Mouse (Mus musculus) thymus, adult 18-20 months (tissue): ENCODE measurements around the gene Grin1.

Experiments used
- DNase-seq, 2 experiments: peaks; one replicate each; pipeline ENCODE4 v3.0.0; 2022; ENCODE audit warnings: mixed read lengths in 2 of 2

Gene Grin1

DNA sequence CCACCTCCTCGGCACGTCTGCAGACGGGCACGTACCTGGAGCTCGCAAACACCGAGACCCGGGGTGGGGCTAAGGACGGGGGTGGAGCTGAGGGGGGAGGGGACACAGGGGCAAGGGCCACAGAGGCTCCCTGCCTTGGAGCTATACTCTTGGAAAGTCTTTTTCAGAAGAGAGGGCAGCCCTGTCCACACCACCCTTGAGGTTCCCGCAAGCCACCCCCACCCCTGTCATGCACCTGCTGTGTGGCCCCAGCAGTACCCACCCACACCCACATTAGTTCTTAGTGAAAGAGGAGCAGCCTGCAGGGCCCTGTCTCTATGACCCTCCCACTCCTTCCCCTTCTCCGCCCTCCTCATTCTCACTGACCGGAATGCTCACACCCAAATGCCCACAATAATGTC lies 7.5 kb downstream of the Grin1 start:
- DNase-seq = no peak

DNA sequence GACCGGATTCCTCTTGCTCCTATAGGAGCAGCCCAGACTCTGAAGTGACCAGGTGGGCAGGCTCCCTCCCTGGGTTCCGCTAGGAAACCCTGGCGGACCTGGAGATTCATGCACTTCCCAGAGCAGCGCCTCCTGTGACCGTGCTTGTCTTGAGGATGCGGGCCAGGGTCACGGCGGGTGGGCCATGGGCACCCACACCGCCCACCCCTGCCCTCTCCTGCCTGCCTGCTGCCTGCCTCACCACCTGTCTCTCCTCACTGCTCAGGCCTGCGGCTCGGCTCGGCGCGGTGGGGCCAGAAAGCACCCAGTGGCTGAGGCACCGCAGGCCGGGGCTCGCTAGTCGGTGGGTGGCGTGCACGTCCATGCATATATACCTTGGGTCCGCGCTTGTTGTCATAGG lies 8.0 kb downstream of the Grin1 start:
- no peak for DNase-seq

DNA sequence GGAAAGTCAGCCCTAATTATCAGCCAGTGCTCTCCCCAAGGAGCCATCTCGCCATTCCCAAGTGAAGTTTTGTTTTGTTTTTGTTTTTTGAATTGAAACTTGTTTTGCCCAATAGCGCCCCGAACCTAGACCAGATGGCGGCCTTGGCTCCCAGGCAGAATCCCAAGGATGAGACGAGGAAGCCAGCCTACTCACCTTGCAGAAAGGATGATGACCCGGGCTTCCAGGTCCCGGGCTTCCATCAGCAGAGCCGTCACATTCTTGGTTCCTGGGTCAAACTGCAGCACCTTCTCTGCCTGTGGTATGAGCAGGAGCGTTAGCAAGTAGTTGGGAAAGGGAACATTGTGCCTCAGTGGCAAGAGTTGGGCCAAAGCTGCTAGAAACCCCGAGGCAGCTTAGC lies 8.8 kb downstream of the Grin1 start:
- no peak for DNase-seq

DNA sequence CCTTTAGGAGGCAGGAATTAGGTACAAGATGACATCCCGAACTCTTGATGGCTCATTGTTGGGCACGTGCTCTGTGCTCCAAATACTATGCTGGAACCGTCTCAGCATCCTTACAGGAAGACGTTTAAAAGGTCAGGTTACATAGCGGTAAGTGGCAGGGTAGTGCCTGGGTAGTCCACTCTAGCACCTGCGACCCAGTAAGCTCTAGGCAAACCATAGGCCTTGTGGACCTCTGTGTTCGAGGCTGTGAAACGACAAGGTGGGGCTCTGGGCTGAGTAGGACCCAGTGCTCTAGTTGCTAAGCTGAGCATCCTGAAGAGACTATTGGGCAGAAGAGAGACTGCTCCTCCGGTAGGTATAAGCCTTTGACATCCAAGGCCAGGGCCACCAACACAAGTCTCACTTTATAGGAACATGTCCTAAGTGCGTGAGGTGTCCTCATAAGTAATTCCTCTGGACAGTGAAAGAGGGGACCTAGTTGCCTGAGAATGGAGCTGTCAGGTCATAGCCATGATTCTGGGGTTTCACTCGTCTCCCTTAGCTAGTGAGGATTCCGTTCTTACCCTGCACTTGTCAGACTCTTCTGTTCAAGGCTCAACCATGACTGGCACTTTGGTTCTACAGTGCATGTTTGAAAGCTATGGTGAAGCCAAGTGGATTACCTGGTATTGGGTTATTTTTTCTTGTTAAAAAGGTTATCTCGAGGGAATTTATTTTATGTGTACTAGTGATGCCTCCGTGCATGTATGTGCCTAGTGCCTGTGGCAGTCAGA lies 13.2 kb downstream of the Grin1 start:
- DNase-seq = no peak

DNA sequence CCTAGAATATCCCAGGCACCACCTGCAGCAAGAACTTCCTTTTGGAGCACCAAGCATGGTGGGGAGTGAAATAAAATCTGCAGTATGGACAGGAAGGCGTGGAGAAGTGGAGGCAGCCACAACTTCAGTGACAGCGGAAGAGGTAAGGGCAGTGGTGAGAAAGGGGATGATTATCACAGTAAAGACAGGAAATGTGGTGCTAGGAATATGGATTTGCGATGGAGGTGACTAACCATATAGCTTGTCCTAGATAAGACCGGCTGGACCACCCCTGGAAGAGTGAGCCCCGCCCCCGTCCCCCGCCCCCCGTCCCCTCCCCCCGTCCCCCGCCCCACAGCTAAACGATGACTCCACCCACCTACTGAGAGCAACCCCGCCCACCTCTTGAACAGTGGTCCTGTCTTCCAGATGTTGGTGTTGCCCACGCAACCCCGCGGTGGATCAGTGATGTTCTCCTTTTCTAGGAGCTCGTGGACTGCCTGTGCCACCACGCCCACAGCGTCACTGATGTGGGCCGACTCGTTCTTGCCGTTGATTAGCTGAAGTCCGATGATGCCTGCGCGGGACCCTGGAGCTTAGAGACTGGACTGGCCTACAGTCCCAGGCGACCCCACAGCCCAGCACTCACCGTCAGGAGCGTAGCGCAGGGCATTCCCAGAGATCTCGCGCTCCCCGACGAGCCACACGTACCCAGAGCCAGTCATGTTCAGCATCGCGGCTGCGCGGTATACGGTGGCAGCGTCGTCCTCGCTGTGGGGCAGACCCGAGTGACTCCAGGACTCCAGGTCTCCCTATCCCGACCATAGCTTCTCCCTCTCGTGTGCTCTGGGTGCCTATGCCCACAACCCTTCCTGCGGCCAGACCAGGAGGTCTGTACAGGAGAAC lies 14.1 kb downstream of the Grin1 start:
- DNase-seq = no peak

DNA sequence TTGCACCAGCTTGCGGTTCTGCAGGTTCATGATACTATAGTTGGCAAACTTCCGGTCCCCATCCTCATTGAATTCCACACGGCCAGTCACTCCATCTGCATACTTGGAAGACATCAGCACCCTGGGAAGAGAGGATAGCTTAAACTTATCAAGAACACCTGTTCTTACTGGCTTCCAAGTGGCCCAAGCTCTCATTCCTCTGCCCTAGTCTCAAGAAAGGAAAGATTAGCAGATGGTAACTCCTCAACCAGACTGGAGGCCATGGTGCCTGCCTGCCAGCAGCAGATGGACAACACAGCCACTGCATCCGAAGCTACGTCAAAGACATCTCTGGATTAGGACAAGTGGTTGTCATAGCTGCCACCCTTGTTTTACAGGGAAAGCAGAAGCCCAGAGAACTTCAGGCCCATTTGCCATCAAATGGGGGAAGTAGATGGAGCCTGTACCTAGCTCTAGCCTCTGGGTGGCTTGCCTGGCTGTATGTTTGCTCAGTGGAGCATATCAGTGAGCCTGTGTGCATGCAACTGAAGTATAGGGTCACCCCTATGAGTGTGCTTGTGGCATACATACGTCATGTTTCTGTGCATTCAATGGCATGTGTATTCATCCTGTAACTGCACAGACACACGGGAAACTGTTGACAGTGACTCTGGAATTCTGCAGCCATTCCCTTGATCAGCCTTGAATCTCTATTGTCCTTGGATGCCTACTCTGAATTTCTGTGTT lies 14.9 kb downstream of the Grin1 start:
- DNase-seq = no peak

DNA sequence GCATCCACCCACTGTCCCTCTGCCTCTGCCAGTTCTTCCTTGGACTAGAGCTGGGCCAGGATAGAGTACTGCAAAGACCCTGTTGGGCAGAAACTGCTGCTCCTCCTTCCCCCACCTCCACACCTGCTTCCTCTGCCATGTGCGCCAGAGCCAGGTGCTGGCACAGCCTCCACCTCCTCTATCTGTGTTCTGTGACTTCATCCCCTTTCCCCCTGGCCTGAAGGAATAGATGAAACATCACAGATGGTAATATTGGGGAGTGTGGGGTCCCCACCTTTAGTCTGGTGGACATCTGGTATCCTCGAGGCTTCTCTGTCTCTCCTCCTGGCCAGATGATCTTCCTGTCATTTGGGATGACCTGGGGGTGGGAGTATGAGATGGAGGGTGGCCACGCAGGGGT lies 15.5 kb downstream of the Grin1 start:
- DNase-seq = no peak

DNA sequence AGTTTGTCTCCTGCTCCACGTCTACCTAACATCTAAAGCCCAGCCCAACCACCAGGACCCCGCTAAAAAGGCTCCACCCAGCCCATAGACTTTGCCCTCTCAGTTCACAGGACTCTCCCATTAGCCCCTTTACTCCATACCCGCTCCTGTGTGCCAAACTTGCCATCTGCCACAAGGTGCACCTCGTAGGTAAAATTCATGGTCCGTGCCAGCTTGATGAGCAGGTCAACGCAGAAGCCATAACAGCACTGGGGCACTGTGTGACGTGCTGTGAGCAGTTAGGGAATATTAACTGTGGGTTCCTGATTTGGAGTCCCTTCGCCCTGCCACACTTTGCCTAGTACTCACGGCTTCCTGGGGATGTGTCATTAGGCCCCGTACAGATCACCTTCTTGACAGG lies 20.9 kb downstream of the Grin1 start:
- DNase-seq = no peak

DNA sequence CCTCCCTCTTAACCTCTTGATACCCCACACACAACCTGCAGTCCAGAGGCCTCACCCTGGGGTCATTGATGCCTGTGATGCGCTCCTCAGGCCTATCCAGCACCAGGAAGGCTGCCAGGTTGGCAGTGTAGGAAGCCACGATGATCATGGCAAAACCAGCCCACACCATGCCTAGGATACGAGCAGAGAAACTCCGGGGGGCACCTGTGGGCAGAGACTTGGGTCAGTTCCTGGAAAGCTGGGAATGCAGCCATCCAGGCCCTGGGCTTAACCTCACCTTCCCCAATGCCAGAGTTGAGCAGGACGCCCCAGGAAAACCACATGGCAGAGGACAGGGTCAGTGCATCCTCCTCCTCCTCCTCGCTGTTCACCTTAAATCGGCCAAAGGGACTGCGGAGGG lies 21.9 kb downstream of the Grin1 start:
- DNase-seq = no peak

DNA sequence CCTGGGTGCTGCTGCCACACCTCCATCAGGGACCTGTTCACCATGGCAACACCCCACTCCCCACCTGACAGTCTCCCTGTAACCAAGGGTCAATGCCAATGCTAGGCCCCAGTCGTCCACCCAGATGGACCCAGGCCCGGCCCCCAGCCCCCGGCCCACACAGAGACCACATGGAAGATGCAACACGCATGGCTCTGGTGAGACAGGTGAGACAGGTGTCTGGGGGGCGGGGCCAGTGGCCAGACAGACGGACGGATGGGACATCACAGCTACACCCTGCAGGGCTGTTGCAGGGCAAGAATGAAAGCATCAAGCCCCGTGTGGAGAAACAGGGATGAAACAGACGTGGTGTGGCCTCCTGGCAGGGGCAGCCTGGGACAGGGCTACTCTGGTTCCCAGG lies 25.3 kb downstream of the Grin1 start:
- DNase-seq = no peak

DNA sequence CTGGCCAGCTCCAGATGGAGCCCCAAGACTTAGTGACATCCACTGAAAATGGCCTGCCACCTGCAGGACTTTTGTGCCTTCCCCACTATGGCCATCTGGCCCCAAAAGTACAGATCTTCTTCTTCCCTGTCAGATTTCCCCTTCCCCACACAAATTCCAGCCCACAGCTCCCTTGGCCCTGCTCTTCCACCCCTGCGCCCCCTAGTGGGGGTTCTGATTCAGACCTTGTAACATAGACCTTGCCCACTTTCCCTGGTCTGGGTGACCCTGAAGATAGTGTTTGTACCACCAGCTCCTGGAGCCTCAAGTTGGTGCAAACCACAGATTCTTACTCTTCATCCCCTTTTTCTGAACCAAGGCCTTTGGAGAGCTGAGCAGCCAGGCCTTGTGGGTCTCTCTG lies 26.1 kb downstream of the Grin1 start:
- DNase-seq = no peak

DNA sequence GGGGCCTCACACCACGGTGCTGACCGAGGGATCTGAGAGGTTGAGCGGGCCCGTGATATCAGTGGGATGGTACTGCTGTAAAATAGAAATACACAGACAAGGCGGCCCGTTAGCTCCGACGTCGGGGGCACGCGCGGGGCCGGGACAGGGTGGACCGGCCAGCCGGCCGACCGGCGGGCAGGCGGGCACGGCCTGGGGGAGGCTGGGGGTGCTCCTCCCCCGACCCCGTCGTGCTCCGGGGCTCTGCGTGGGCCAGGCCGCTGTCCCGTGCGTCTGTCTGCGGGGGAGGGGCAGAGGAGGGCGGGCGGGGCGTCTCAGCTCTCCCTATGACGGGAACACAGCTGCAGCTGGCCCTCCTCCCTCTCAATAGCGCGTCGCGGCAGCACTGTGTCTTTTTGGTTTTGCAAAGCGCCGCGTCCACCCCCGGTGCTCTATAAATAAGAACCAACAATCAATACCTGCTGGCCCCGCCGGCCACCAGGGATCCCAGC lies 26.9 kb downstream of the Grin1 start:
- DNase-seq = no peak

DNA sequence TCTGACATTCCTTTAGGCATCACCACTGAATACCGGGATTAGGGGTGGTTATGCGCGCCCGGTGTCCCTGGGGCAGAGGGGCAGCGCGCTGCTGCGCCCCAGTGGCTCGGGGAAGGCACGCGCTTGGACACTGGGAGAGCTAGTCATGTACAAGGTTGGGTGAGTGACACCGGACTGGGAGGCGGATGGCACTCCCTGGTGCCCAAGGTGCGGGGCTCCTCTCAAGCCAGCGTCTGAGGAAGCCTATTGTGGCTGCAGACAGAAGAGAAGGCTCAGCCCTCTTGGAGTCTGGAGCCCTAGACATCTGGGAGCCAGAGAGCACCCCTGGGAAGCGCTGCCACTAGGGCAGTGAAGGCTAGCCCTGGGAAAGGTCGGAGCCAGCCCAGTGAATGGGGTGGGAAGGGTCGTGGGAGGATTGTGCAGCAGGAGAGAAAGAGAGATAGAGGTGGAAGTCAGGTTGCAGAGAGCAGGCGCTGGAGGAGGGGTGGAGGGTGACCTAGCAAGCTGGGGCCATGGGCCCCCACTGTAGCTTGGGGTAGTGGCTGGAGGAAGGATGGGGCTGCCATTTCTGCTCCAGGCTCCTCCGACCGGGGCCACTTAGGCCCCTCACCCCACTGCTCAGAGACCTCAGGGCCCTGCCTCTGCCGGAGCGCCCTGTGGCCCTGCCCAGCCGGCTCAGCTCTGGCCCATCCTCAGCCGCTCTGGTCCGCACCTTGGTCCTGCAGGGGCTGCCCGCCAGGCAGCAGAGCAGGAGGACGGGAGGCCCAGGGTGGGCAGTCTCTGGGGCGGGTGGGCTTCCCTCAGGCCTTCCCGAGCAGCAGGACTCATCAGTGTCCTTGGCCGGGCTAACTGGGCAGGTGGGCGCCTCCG lies 27.6 kb downstream of the Grin1 start:
- no peak for DNase-seq

DNA sequence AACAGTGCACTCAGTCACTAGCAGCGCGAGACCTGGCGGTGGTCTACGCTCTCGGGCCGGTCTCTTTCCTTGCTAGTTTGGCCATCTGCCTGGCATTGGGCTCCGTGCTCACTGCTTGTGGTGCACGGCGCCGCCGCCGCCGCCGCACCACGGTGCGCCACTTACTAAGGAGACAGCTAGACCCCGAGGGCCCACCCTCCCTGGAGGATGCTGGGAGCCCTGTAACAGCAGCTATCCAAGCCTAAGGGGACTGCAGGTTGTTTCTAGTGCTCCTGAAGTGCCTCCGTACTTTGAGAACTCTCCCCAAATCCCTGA lies 28.2 kb downstream of the Grin1 start:
- no peak for DNase-seq

DNA sequence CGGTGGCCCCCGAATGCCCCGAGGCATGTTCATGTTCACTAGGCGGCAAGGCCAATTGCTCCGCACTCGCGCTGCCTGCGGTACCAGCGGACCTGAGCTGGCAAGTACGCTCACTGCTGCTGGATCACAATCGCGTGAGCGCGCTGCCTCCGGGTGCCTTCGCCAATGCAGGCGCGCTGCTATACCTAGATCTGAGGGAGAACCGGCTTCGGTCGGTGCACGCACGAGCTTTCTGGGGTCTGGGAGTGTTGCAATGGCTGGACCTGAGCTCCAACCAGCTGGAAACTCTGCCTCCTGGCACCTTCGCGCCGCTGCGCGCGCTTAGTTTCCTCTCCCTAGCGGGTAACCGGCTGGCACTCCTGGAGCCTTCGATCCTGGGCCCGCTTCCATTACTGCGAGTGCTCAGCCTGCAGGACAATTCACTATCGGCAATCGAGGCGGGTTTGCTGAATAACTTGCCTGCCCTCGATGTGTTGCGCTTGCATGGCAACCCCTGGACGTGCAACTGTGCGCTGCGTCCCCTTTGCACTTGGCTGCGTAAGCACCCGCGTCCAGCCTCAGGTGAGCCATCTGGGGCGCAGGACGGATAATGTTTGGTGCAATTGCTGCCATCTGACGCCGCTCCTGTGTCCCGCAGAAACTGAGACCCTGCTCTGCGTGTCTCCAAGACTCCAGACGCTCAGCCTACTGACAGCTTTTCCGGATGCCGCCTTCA lies 28.7 kb downstream of the Grin1 start:
- DNase-seq = no peak

DNA sequence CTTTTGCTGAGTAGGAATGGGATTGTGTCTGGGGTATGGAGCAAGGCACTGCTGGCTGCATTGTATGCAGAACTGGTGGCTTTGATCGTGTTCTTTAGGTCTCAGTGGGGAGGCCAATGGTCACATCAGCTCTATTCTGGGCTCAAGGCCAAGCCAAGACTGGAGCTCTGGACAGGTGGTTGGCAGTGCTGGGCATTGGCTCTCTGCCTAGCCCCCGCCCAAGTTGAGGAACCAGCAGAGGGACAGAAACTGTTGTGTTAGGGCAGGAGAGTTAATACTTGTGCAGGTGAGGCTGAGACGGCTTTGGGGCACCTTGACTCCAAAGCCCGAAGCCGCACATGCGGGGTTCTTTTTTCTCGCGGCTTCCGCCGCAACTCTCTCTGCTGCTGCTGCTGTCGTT lies 29.3 kb downstream of the Grin1 start, which contains the start of gene Lrrc26:
Lrrc26 (plus strand) TSS at position 265 of the 400 bp plus-strand sequence.
- no peak for DNase-seq

DNA sequence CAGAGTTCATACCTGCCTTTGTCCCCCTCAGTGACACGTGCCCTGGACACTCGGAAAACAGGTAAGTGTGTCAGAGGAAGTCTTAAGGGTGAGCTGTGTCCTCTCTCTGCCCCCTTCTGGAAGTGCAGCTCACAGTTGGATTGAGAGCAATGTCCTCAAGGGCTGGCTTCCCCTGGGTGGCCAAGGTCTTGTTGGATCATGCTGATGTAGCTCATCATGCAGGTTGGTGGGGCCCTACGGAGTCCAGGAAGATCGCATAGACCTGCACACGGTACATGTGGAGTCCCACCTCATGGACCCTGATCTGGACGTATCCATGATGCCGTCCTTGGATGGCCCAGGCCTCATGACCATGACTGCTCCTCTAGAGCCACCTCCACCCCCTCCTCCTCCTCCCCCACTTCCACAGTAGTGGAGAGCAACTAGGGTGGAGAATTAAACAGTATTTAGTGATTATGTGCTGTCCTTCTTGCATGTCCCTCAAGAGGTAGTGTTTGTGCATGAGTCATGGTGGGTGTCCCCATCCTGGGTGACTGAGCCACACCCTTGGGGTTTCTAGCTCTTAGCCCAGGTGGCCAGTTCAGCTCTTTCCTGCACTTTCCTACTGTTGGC lies 30.1 kb downstream of the Grin1 start:
- DNase-seq = no peak

DNA sequence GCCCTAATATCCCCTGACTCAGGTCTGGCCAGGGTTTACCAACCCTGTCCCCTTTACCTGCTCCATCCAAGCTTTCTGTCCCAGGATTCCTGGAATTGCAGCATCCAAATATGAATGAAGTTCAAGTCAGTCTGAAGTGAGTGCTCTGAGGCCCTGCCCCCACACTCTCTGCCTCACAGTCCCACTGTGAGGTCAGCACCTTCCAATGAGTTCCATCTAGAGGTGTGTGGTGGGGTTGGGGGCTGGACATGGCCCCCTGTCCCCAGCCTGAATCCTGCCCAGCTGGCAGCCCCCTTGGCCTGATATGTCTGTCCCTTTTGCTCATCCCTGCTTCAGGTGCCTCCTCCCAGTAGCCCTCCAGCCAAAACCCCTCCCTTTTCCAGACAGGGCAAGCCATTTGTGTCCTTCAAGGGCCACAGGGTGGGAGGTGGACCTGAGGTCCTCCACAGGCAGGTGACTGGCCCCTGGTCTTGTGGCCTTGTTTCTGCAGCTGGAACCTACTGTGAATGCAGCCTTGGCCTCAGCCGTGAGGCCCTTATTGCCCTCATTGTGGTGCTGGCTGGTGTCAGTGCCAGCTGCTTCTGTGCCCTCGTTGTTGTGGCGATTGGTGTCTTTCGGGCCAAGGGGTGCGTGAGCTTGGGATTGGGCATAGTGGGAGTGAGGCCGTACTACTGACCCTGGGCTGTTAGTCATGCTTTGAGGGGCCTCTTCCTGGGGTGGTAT lies 30.9 kb downstream of the Grin1 start, which contains the start of gene Tmem210:
Tmem210 (plus strand) TSS at position 219 of the 723 bp plus-strand sequence.
- no peak for DNase-seq

DNA sequence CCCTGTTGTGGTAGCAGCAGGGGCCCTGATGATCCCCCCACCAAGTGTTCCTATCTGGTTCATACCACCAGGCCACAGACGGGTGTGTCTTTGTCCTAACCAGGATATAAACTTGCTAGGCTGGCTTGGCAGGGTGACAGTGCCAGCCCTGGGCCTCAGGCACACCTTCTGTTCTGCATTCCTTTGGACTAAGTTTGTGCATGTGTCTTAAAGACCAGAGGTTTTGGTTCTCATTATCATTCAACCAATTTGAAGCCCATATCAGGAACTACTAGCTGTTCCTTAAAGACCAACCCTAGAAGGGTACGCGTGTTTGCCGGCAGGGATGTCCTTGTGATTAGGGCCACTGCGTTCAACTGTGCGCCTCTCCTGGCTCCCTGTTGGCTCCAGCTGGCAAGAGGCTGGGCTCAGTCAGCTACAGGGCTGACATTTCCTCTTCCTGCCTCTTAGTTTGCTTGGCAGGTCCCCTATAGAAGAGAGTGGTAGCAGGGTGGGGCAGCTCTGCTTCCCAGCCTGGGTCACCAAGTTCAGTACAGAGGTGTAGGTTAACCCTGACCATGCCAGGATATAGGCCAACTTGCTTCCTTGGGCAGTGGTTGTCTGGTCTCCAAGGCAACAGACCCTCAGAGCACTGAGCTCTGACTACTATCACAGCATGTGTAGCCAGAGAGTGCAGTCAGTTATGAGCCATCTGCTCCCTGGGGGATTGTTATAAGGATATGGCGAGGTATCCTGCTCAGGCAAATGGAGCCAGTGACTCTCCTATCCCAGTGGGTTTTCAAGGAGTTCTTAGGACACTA lies 31.9 kb downstream of the Grin1 start:
- DNase-seq = no peak

DNA sequence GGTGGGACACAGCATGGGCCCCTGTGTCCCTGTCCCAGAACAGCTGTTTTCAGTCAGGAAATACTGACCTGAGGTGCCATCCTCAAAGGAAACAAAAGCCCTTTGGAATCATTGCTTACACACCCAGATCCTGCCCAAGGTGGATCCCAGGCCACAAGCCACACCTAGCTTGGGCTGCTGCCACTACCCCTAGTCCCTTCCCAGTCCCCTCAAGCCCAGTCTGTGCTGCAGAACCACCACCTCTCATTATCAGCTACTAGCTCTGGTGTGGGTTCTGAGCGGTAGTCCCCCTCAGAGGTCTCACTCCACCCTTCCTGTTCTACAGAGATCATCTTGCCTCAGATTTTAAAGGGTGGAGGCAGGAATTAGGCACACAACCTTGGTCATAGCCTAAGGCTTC lies 32.7 kb downstream of the Grin1 start:
- no peak for DNase-seq
